Mouse (Mus musculus) monocyte, adult 5-6 weeks (primary cell): Measurements from ENCODE around the gene Wdr89. TPM values are rescaled to one million over a fixed set of nuclear protein-coding genes. Genes with fewer than 3 reads are reported as not detected.

Source experiments
- ATAC-seq: fragments of 153-309, 156-312 bp; replicated peaks from 2 replicates; pipeline ENCODE4 v1.8.0; 2017; ENCODE audit warnings: mild to moderate bottlenecking; ENCODE audit not compliant: low TSS enrichment, insufficient number of reproducible peaks, severe bottlenecking, poor library complexity, low FRiP score
- total RNA-seq: library from RNA; stranded (forward); fragments of 200-1000, 200-491, 200-594 nt; gene quantifications from 3 replicates; pipeline ENCODE4 v1.2.3, GENCODE M21; 2017

Gene Wdr89
- total RNA-seq, 1 experiment from 2014 or later: 18.1 TPM

GRCm38 (mm10) chr12:75671759-75672315 is 2.5 kb upstream of the Wdr89 start:
- ATAC-seq: no peak

GRCm38 (mm10) chr12:75670611-75671010 is 1.3 kb upstream of the Wdr89 start:
- no peak for ATAC-seq

- no peak; the same call in 1 of the 2 replicates for ATAC-seq
These were observed 450 bp downstream of the Wdr89 start for GRCm38 (mm10) chr12:75668916-75669257.

- no peak for ATAC-seq
These were observed 1.1 kb downstream of the Wdr89 start for GRCm38 (mm10) chr12:75668221-75668620.

- no peak for ATAC-seq
These were observed 2.4 kb downstream of the Wdr89 start for GRCm38 (mm10) chr12:75666939-75667338.

GRCm38 (mm10) chr12:75664516-75664810 is 4.9 kb downstream of the Wdr89 start:
- no peak for ATAC-seq

GRCm38 (mm10) chr12:75663646-75664515 is 5.5 kb downstream of the Wdr89 start:
- ATAC-seq: no peak

- ATAC-seq: no peak
These were observed 7.0 kb downstream of the Wdr89 start for GRCm38 (mm10) chr12:75662376-75662775.

- ATAC-seq: no peak
These were observed 10.9 kb downstream of the Wdr89 start for GRCm38 (mm10) chr12:75658403-75658802.

- ATAC-seq: no peak
These were observed 12.8 kb downstream of the Wdr89 start for GRCm38 (mm10) chr12:75656580-75656979.

GRCm38 (mm10) chr12:75654247-75654801 is 15.0 kb downstream of the Wdr89 start:
- no peak for ATAC-seq

- no peak for ATAC-seq
These were observed 19.6 kb downstream of the Wdr89 start for GRCm38 (mm10) chr12:75649706-75650093.

GRCm38 (mm10) chr12:75649058-75649705 is 20.2 kb downstream of the Wdr89 start:
- ATAC-seq: no peak

GRCm38 (mm10) chr12:75648281-75648680 is 21.1 kb downstream of the Wdr89 start:
- no peak for ATAC-seq

GRCm38 (mm10) chr12:75647663-75648062 is 21.7 kb downstream of the Wdr89 start:
- no peak for ATAC-seq

GRCm38 (mm10) chr12:75645780-75646179 is 23.6 kb downstream of the Wdr89 start:
- ATAC-seq: no peak

GRCm38 (mm10) chr12:75641726-75642125 is 27.6 kb downstream of the Wdr89 start:
- no peak for ATAC-seq

GRCm38 (mm10) chr12:75638345-75638744 is 31.0 kb downstream of the Wdr89 start:
- ATAC-seq: peak; percentile 71; the same call in 1 of the 2 replicates

GRCm38 (mm10) chr12:75637103-75637502 is 32.2 kb downstream of the Wdr89 start:
- ATAC-seq: 0 out of 2 replicates have a peak, but pooled peaks have one; percentile 38
